Mouse (Mus musculus) E14TG2a.4 (cell line): ENCODE measurements around the gene Atr.

Source experiments
- CTCF ChIP-seq: conservative IDR thresholded peaks from 2 replicates; pipeline ENCODE4 v1.5.1; 2014; ENCODE audit warnings: low read length
- NANOG ChIP-seq: IDR thresholded peaks from 2 replicates; pipeline ENCODE4 v1.6.1; 2014; ENCODE audit warnings: borderline replicate concordance, low read length, mixed read lengths
- POU5F1 ChIP-seq: IDR thresholded peaks from 2 replicates; pipeline ENCODE4 v1.6.1; 2014; ENCODE audit warnings: low read length, borderline replicate concordance

DNA sequence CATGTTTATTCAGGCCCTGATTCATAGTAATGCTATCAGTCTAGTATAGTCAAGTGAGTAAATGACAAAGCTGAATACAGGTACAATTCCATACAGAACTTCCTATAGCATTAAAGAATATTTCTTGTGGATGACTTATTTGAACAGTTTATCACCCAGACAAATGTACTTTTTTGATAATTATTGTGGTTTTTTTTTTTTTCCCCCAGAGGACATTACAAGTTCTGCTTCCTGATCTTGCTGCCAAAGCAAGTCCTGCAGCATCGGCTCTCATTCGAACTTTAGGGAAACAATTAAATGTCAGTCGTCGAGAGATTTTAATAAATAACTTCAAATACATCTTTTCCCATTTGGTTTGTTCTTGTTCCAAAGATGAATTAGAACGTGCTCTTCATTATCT, 20.8 kb downstream of the Atr start:
- no peak for TF ChIP-seq POU5F1
- TF ChIP-seq CTCF = no peak
- no peak for TF ChIP-seq NANOG
